Mouse (Mus musculus) right cerebral cortex, adult 2 months (tissue): ENCODE results near the gene Igsf3.
"Not testable (repeated sequence)": the region's sequence is repeated elsewhere in the genome, so short reads cannot be mapped to it uniquely, and the experiment has no call there.

Experiments used
- DNase-seq, 2 experiments: peaks; one replicate each; pipeline ENCODE4 v3.0.0; 2021 to 2022; ENCODE audit warnings: low spot score in 2 of 2

Igsf3 gene

DNA sequence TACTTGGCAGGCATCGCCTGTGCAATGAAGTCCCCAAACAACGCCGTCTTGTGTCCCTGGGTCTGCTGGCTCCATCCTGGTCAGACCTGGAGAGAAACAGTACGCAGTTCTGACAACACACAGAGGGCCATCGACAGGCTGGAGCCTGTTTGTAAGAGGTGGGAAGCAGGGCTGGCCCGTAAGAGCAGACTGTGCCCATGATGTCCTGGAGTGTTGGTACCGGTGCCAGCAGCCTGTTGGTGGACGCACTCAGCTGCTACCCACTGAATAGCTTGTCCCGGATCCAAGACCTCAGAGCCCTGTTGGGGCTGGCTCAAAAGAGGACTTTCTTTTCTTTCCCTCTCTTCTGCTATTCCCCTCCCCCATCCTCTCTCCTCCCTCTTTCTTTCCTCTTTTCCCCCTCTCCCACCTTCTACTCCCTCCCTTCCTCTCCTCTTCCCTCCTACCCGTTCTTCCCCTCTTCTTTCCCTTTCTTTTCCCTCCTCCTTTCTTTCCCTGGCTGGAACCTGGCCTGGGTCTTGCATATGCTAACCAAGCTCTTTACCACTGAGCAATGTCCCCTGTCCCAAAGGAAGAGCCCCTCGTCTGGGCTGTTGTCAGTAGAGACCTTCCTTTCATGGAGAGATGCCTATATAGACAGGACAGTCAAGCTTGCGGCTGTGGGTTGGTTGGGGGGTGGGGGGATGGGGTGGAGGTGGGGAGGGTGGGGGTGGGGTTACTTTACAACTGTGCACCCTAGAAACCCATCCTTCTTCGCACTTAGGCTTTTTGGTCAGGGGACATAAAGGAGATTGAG lies 27.9 kb downstream of the Igsf3 start:
- no peak for DNase-seq

DNA sequence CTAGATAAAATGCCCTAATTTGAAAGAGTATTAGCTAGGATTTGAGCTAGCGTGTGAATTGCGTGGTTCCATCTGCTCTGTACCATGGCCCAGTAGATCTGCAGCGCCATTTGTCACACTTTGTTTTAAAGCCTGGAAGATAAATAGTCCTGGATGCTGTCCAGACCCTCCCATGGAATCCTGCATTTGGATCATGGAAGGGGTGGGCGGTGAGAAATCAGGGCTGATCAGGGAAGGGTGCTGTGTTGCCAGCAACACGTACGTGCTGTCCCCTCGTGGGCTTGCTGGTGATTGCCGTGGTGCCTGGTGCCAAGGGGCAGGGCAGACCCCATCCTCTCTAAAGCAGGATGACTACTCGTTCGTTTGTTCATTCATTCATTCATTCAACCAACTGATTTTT lies 28.6 kb downstream of the Igsf3 start:
- peak; percentile 79 to 82 for DNase-seq

DNA sequence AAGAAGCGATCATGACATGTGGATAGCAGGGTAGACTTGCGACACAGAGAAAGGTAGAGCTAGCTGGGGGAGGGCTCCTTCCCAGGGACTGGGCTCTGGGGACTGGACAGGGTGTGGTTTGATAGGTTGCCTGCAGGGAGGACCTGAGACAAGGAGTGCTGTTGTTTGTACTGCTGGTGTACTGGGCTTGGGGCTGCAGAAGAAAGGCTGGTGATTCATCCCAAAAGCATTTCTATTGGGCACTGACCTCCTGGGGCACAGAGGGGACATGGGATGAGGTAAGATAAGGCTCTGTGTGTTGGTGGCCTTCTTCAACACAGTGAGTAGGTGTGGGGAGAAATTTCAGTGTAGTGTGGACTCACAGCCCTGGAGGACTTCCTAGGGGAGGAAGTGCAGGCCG lies 29.2 kb downstream of the Igsf3 start:
- no peak for DNase-seq

DNA sequence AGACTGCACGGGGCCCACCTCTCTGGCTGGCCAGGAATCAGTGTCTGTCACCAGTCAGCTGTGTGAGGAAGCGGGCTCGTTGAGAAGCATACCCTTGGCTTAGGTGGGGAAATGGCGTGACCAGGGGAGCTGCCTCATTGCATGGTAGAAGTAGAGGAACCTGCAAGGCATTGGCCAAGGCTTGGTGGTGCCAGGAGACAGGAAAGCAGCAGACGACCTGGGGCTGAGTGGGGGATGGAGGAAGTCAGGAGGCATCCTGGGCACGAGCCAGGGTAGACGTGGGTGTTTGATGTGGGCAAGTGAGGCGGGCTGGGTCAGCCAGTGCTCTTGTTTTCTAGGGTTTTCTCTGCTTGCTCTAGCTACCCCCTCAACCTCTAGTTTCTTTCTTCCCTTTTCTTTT lies 30.7 kb downstream of the Igsf3 start:
- no peak for DNase-seq

DNA sequence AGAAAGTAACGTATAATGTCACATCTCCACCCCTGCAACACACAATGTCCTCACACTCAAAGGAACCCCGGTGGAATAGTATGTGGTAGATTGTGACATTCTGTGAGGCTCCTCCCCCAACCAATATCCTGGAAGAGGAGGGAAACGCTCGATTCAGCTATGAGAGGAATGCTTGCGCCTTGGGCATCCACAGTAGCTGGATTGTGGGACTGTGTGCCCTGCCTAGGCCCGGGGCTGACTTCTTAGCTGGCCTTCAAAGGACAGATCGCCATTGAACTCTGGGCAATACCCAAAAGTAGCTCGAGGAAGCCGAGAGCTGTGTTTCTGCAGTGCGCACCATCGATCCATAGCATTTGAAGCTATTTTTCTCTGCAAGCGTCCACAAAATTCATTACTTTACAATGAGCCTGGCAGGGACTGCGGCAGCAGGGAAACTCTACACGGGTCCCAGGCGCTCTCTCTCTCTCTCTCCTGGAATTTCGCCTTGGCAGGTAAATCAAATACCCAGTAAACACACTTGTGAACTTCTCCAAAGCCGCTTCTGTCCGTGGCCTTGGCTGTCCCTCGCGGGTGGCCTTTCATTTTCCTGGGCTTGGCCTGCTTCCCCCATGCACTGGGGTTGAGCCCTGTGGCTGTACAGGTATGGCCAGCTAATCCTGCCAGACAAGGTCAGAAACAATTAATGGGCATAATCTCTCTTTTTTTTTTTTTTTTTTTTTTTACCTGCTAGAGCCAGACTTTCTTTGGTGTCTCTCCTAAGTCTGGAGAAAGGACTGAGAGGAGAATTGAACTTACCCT lies 32.3 kb downstream of the Igsf3 start:
- no peak for DNase-seq

DNA sequence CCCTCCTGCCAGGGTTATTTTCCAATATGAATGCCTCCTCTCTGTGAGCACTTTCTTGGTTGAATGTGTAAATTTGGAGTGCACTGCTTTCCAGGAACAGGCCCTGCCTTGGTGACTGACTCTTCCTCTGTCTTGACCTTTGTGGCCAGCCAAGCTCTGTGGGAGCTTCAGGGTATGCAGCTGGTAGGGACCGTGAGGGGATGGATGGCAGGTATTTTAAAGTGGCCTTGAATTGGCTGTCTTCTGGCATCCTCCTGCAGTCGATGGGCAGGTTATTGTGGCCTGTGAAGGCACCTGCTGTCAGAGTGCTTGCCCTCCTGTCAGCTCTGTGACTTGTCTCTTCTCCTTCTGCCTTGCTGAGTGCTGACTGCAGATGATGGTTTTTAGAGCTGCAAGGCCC lies 33.3 kb downstream of the Igsf3 start:
- no peak for DNase-seq

DNA sequence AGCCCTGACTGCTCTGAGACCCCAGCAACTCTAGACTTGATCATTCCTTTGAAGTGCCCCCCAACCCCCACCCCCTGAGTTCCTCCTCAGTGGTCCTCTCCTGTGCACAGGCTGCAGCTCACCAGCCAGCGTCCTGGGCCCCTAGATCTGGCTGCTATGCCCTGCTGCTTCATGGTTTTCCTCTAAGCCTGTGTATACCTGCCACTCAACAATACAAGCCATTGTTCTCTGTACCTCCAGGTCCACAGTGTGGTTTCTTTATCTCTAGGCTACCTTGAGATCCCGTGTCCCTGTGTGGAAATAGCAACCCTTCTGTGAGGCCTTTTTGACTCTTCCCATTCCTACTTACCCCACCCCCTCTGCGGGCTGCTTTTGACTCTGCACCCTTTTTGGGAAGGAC lies 33.9 kb downstream of the Igsf3 start:
- no peak for DNase-seq

DNA sequence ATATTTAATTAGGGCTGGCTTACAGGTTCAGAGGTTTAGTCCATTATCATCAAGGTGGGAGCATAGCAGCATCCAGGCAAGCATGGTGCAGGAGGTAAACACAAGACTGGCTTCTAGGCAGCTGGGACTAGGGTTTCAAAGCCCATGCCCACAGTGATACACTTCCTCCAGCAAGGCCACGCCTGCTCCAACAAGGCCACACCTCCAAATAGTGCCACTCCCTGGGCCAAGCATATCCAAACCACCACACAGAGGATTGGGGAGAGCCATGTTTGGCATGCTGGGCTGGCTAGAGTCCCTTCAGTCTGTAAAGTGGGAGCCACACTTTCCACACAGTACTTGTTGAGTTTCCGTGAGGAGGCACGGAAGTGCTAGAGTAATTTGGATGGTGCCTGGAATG lies 34.7 kb downstream of the Igsf3 start:
- DNase-seq = no peak

DNA sequence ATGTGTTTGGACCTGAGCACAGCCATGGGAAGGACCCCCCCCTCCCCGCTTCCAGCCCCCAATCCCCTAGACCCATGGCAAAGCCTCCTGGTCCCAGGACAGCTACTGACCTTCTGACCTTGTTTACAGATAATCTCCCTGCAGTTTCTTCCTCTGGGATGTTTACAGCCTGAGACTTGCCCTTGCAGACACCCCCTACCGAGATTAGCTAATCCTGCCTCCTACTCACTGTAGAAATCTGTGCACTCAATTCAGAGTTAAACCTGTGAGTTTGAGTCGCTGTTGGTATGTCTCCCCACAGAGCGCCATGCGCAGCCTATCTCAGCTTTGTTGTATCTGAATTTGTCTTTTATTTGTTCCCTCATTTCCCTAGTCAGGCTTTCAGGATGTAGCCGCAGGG lies 35.2 kb downstream of the Igsf3 start:
- no peak for DNase-seq

DNA sequence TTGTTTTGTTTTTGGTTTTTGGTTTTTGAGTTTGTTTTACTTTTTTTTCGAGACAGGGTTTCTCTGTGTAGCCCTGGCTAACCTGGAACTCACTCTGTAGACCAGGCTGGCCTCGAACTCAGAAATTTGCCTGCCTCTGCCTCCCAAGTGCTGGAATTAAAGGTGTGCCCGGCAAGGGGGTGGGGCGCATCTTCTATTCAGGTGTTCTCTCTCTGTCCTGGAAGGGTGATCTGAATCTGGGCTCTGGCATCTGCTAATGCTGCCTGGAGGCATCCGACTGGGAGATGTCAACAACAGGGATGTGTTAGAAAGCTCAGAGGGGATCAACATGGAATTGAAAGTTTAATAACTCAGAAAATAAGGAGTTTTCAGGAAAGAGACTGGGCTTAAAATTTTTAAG lies 36.1 kb downstream of the Igsf3 start:
- not testable (repeated sequence) for DNase-seq

DNA sequence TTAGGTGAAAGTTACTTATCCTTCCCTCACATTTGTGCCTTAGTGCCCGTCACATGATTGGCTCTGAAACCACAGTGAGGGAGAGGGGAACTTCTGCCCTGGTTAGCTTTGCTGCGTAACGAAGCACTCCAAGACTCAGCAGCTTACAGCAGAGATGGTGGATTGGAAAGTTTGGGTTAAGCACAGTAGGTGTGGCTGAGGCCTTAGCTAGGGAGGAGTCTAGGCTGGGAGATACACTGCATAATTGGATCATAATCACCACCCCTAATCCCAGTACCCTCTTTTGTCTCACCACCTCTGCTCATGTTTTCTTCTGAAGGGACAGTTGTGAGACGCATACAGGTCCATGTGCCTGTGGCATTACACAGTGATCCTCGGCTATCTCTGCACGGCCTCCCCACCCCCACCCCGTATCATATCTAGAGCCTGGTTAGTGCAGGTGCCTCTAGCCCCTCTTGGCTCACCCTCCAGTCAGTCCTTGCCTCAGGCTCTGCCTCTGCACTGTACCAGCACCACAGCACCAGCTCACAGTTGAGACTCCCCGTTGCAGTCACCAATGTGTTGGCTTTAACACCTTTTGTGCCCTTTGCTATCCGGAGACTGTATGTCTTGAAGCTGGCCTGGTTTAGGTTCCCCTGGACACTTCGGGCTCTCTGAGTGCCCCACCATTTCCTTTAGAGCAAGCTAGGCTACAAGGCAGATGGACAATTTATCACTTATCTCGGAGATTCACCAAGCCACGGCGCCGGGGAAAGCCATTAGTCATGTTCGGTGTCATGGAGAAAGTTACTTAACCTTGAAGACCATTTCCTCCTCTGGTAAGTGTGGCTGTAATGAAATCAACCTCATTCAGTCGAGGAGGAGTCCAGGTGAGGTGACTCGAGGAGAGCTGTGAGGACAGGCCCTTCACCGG lies 42.1 kb downstream of the Igsf3 start:
- no peak for DNase-seq

DNA sequence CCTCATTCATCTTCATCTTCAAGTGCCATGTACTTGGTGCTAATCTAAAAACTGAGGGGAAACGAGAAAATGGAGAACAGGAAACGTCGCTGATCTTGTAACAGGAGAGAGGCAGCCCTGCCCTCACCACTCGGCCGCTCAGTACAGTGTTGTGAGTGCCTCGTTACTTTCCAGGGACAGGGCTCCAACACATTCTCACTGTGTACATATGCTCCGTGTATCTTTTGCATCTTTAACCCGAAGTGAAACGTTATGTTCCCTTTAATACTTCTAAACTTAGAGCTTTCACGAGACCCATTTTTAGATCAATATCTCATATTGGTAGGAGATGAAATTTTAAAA lies 42.7 kb downstream of the Igsf3 start:
- no peak for DNase-seq

DNA sequence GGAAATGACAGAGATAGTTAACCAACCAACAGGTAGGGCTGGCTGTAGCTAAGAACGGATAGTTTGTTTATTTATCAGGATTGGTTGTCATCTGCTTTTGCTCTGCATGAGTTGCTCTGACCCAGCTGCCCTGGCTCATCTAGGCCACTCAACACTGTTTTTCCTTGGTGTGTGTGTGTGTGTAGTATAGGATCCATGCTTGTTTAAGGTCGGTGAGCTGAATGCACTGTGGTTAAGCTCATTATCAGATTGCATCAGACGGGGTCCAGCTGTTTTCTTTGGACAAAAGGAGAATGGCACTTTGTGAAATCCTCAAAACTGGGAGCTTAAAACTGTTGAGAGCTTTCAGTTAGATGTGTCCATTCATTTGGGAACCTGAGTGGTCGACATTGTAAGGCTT lies 46.3 kb downstream of the Igsf3 start:
- no peak for DNase-seq

DNA sequence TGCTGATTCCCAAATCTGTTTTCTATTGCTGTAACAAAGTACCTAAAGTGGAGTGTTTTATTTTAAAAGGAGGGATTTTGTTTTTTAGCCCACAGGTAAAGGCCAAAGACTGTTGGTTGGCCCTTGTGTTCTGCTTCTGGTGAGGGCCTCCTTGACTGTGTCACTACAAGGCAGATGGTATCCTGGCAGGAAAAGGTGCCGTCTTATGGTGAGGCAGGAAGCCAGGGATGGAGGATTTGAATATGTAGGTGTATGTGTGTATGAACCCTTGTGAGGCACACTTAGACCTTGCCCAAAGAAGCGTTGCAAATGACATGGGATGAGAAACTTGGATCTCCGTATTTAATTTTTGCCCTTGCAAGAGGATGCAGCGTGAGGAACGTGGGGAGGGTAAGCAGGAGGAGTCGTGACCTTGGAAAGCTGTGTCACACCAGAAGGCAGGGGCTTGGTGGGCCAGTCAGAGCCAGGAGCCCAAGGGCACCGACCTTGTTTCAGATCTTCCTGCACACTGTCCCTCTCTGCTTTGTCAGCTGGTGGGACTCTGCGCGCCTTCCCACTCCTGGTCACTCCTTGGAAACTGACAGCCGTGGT lies 47.5 kb downstream of the Igsf3 start:
- DNase-seq = no peak

DNA sequence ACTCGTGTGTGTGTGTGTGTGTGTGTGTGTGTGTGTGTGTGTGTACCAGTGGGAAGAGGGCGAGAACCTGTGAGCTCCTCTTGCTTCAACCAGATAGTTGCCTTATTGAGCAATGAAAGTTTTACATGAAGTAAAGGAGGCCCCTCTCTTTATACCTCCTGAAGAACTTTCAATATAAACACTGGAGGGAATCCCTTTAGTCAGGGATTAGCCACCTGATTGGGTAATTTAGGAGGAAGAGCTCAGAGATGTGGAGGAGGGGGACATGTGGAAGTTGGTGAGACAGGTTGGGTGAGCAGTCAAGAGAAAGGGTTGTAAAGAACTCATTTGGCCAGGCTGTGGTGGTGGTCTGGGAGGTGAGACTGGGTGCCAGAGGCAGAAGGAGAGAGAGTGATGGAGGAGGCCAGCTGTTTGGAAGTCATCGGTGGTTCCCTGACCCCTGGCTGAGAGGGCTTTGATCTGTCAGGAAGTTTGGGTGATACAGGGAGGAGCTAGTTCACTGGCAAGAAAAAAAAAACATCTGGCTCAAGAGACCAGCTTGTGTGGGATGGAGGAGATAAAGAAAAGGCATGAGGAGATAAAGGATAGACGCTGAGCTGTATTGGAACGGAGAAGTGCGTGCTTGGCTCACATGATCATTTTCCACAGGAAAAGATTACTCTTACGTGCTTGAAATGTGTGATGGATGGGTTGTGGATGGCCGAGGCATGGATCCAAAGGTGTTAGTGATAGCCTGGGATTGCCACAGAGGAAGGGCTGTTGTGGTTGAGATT lies 53.3 kb downstream of the Igsf3 start:
- DNase-seq = no peak

DNA sequence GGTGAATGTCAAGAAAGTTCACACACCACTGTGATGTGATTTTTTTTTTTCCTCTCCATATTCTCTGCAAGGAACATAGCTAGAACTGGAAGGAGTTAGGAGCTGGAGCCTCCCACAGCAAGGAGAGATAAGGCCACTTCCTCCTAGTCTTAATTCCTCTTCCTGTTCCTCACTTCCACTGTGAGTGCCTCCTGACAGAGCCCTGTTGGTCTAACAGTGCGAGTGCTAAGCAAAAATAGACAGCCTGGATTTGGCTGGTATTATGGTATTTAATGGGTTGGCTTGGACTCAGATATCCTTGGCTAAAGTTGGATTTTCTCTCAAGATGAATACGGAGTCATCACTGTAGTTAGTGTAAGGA lies 53.9 kb downstream of the Igsf3 start:
- DNase-seq = no peak

DNA sequence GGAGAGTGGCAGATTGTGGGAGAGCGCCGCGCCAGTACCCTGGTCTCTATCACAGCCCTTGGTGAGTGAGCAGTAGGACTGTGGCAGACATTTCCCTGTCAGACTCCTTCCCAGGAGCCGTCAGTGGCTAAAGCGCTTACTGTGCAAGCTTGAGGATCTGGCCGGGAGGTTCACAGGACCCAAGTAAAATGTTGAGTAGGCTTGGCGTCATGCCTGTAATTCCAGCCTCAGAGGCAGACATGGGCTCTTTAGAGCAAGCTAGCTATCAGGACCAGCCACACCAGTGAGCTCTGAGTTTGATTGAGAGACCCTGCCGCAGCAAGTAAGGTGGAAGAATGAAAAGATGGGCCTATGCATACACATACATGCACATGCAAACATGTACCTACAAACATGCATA lies 58.8 kb downstream of the Igsf3 start:
- no peak for DNase-seq

DNA sequence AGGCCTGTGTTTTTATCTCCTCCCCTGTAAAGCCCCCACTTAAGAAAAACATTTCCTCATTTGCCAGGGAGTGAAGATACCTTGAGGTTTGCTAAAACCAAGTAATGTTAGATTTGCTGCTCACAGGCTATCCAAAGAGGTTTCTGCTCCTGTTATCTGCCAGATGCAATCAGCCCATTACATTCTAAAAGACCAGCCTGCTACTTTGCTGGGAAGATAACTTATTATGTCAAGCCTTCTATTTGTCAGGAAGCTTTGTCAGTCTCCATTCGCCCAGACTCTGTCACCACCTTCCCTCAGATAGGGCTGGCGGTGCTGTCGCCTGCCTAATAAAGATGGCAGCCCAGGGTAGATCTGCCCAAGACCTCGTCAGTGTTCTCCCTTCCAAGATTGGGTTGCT lies 59.6 kb downstream of the Igsf3 start:
- no peak for DNase-seq

DNA sequence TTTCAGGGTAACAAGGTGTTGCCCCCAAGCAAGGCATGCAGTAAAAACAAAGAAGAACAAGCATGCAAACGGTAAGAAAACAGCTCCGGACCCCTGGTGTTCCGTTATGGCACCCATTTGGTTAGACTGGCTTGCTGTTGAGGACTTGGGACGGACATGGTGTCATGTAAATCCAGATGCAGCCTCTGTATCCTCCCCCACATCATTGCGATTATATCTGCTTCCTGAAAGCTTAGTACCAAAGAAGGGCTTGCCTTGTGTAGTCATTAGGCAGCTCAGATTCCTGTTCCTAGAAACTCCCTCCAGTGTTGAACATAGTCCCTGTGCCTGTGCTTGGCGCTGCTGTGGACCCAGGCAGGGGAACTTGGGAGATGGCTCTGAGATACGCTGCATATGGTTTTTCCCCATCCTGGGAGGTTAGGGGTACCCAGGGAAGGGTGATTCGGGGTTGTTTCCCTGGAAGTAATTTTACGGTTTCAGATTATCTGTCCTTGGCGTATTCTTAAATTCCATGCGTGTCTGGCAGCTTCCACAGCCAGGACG lies 60.2 kb downstream of the Igsf3 start:
- no peak for DNase-seq

DNA sequence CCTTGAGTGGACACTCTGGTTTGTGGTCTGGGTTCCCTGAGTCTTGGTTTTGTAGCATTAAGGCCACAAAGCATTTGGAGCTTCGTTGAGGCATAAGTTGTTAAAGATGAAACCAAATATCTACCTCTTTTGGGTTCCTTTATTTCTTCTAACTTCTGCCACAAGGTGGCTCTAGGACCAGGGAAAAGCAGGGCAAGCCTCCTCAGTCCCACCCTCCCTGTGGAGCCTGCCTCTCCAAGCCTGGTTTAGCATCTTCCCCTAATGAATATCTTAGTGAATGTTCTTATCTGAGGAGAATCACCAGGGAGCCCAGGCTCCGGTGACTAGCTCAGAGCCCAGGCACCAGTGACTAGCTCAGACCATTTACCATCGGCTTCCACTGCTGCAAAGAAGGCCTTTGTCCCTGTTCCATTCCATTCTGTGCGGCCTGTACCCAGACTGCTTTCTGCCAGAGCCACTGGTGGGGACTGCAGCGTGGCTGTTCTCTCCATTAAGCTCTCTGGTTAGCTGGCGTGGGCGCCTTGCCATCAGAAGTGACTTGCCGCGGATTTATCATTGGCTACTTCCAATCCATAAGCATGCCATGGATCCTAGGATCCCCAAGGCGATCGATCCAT lies 66.5 kb downstream of the Igsf3 start:
- peak; percentile 31 to 40 for DNase-seq

DNA sequence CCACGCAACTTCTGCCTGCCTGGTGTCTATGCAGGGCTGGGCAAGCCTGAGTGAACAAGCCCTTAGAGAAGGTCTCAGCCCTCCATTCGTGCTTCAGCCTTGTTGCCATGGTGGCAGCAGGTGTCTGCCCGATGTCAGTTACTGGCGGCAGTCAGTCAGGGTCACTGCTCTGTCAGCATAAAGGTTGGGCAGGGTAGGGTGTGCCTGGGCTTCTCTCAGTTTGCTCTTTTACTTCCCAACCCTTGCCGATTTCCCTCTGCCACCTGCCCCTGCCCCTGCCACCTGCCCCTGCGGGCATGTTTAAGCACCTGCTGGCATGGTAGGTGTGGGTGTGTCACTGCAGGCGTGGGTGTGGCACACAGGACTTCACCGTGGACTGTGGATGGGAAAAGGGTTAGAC lies 67.6 kb downstream of the Igsf3 start:
- no peak for DNase-seq
